Mouse (Mus musculus) kidney, adult 2 months (tissue): ENCODE data around the gene Plcxd2.

Source experiments
- CTCF ChIP-seq: fragments of 200-500 bp; conservative IDR thresholded peaks from 2 replicates; pipeline ENCODE4 v1.5.1; 2011; ENCODE audit warnings: low read depth, mild to moderate bottlenecking, control low read depth, low read length, moderate library complexity, mixed read lengths; ENCODE audit not compliant: insufficient read depth, insufficient read length
- POLR2A ChIP-seq: fragments of 200-500 bp; IDR thresholded peaks from one replicate; pipeline ENCODE4 v1.6.1; 2011; ENCODE audit warnings: low read depth, low read length, control low read depth

GRCm38 (mm10) chr16:46019359-46019758 lies 9.3 kb upstream of the Plcxd2 start:
- TF ChIP-seq CTCF (no peak), POLR2A (no peak)
